27 mouse cellular contexts compared by ENCODE assay signal in genomic region chr12:98619496-98619895, GRCm38 (mm10). TPM values are rescaled to one million over a fixed set of nuclear protein-coding genes. Genes with fewer than 3 reads are reported as not detected.
DNase-seq lines count a peak whose midpoint lies in the region; ATAC-seq and TF ChIP-seq lines count a peak whose summit lies in the region.
"Had no signal": no experiment of that assay in that cellular context is flagged by ENCODE, and none has a peak within 500 bp of the region (broad histone marks: within the 10 kb centered on the region; RNA-seq: fewer than 3 reads in every experiment).

No protein-coding gene starts in this region.

- H3K4me3 ChIP-seq in lung, embryonic 14.5 days (ENCODE audit: low read depth, low read length): no peak overlapping the region
- H3K4me3 ChIP-seq in lung, adult 2 months (replicated peaks; ENCODE audit: extremely low read depth, low read depth, low read length): no peak overlapping the region
- H3K4me3 ChIP-seq: liver, embryonic 15.5 days; myocyte; neural tube, embryonic 13.5 days had no signal

- peak; percentile 17 to 18 for DNase-seq in adrenal gland, postnatal 36 days
- DNase-seq in adrenal gland, adult 18-20 months (ENCODE audit: low spot score in 2 of 2): no peak
- DNase-seq in lung, embryonic 14.5 days: peak; percentile 39
- no peak for DNase-seq in lung, adult 2 months
- DNase-seq in adipocyte (ENCODE audit: low spot score): peak; percentile 69
- no peak for DNase-seq in thymus, postnatal 25 days
- no peak for DNase-seq in thymus, postnatal 14 days
- DNase-seq: B cell, adult 2 months; cerebellum, adult 11 months; cerebellum, postnatal 10 days; gastrocnemius, postnatal 36 days; heart, postnatal 4 days; kidney, adult 2 months; kidney, postnatal 25 days; retina, postnatal 1 day; right cerebral cortex, postnatal 25 days; spleen, adult 18-20 months had no signal

- H3K27me3 ChIP-seq in lung, embryonic 14.5 days (ENCODE audit: insufficient read depth, low read length): no peaks in the 10 kb centered on the region
- H3K27me3 ChIP-seq: CH12.LX; liver, embryonic 15.5 days; neural tube, embryonic 13.5 days had no signal

- no peaks in the 10 kb centered on the region for H3K4me1 ChIP-seq in lung, embryonic 14.5 days (ENCODE audit: insufficient read depth)
- no peaks in the 10 kb centered on the region for H3K4me1 ChIP-seq in lung, adult 2 months (ENCODE audit: control insufficient read depth, insufficient read depth, low read length)
- H3K4me1 ChIP-seq: liver, embryonic 15.5 days had no signal

- 38% methylated on average over 2 of the region's 2 CpGs for WGBS in lung, embryonic 14.5 days
- WGBS in lung, adult 2 months: 54% methylated on average over 2 of the region's 2 CpGs

- no peak for TF ChIP-seq POLR2A in lung, adult 2 months (IDR thresholded peaks at IDR 0.05; ENCODE audit: borderline replicate concordance, extremely low read depth, low read depth, low read length)

- no peak for ATAC-seq in lung, embryonic 14.5 days (ENCODE audit: insufficient read depth)
- ATAC-seq: inflammation-experienced regulatory T-cells, adult 6 months; midbrain, embryonic 16.5 days had no signal

- no peak overlapping the region for H3K4me2 ChIP-seq in lung, embryonic 14.5 days
- H3K4me2 ChIP-seq: hindbrain, embryonic 14.5 days; liver, embryonic 15.5 days; neural tube, embryonic 13.5 days had no signal

- TF ChIP-seq CTCF in lung, embryonic 14.5 days (IDR thresholded peaks at IDR 0.05; ENCODE audit: low read depth): no peak
- no peak for TF ChIP-seq CTCF in lung, adult 2 months (IDR thresholded peaks at IDR 0.05; ENCODE audit: insufficient read depth, low read length)

- no peaks in the 10 kb centered on the region for H3K9me3 ChIP-seq in lung, embryonic 14.5 days (ENCODE audit: low read depth, low read length)
- H3K9me3 ChIP-seq: G1E; liver, embryonic 15.5 days; neural tube, embryonic 13.5 days had no signal

- H3K9ac ChIP-seq in lung, embryonic 14.5 days: no peak overlapping the region
- H3K9ac ChIP-seq: hindbrain, embryonic 14.5 days; liver, embryonic 15.5 days; neural tube, embryonic 13.5 days had no signal

- no peaks in the 10 kb centered on the region for H3K36me3 ChIP-seq in lung, embryonic 14.5 days (ENCODE audit: insufficient read depth)
- H3K36me3 ChIP-seq: G1E; liver, embryonic 15.5 days; neural tube, embryonic 13.5 days had no signal

- no peak overlapping the region for H3K27ac ChIP-seq in lung, embryonic 14.5 days (ENCODE audit: low read depth)
- H3K27ac ChIP-seq: hindbrain, embryonic 14.5 days; liver, embryonic 15.5 days; macrophage; neural tube, embryonic 13.5 days had no signal

RNA-seq across cellular contexts. Expression of gene Spata7, which starts 8.5 kb away (rescaled TPM):
- total RNA-seq in adrenal gland, postnatal 36 days (2021): 1 to 10 TPM; 8.4 to 9.8 TPM
- total RNA-seq in adrenal gland, adult 18-20 months (2021): 1 to 10 TPM; 7.6 to 7.8 TPM
- 16.7 and 18.5 TPM in 2 replicates for polyA plus RNA-seq in lung, embryonic 14.5 days (2014; fragmentation: Nextera tagmentation; extraction: Ambion mirVana)
- polyA plus RNA-seq in lung, adult 2 months (2012; rRNA removed): 2.5 and 4.1 TPM in 2 replicates

RNA-seq across cellular contexts. Expression of gene Kcnk10, which starts 41.4 kb away (rescaled TPM):
- under 1 TPM; 0.03 to 0.10 TPM for total RNA-seq in adrenal gland, postnatal 36 days (2021)
- total RNA-seq in adrenal gland, adult 18-20 months (2021): under 1 TPM in 1 of 2 experiments, not detected in 1; 0.16 TPM
- polyA plus RNA-seq in lung, embryonic 14.5 days (2014; fragmentation: Nextera tagmentation; extraction: Ambion mirVana): 0.03 TPM in 1 of 2 replicates, not detected in the other
- 0.01 and 0.08 TPM in 2 replicates for polyA plus RNA-seq in lung, adult 2 months (2012; rRNA removed)
- total RNA-seq: gastrocnemius, adult 18-20 months; gastrocnemius, postnatal 36 days; heart, postnatal 4 days had no signal
- polyA plus RNA-seq: G1E; inflammation-experienced regulatory T-cells, adult 6 months; macrophage; myocyte had no signal

Comparison
In these comparisons a context has a peak if more than half of its experiments do, and no peak if none do; other contexts are left out.
1. DNase-seq: peak in adrenal gland, postnatal 36 days (2 of 2), lung, embryonic 14.5 days (single experiment) and adipocyte (single experiment); none in adrenal gland, adult 18-20 months (0 of 2), lung, adult 2 months (single experiment), thymus, postnatal 25 days (single experiment) and thymus, postnatal 14 days (single experiment).